Mouse (Mus musculus) heart, adult 11 months (tissue): ENCODE results near the gene Myoz1.

ENCODE experiments used
- DNase-seq: peaks from one replicate; pipeline ENCODE4 v3.0.0; 2022

Gene Myoz1

GRCm38 (mm10) chr14:20668154-20668810 is 11.9 kb upstream of the Myoz1 start, which contains the start of gene Synpo2l:
TSS of gene Synpo2l (minus strand) at chr14:20668354.
- peak; percentile 98 for DNase-seq

GRCm38 (mm10) chr14:20667469-20667868 is 11.1 kb upstream of the Myoz1 start:
- DNase-seq: no peak

- peak; percentile 95 for DNase-seq
Measured at GRCm38 (mm10) chr14:20664436-20664835, 8.1 kb upstream of the Myoz1 start.

- no peak for DNase-seq
Measured at GRCm38 (mm10) chr14:20663601-20664000, 7.3 kb upstream of the Myoz1 start.

GRCm38 (mm10) chr14:20662740-20663139 is 6.4 kb upstream of the Myoz1 start:
- DNase-seq: peak; percentile 86

GRCm38 (mm10) chr14:20661661-20662331 is 5.5 kb upstream of the Myoz1 start:
- peak; percentile 94 for DNase-seq

- DNase-seq: peak; percentile 99
Measured at GRCm38 (mm10) chr14:20660827-20661660, 4.7 kb upstream of the Myoz1 start.

GRCm38 (mm10) chr14:20659687-20660086 is 3.3 kb upstream of the Myoz1 start:
- DNase-seq: no peak

GRCm38 (mm10) chr14:20658902-20659301 is 2.6 kb upstream of the Myoz1 start:
- no peak for DNase-seq

- peak; percentile 89 for DNase-seq
Measured at GRCm38 (mm10) chr14:20658326-20658725, 2.0 kb upstream of the Myoz1 start.

GRCm38 (mm10) chr14:20655731-20656130 is 609 bp downstream of the Myoz1 start:
- peak; percentile 90 for DNase-seq

GRCm38 (mm10) chr14:20654690-20655421 is 1.5 kb downstream of the Myoz1 start:
- DNase-seq: peak; percentile 92

- peak; percentile 91 for DNase-seq
Measured at GRCm38 (mm10) chr14:20651722-20652256, 4.6 kb downstream of the Myoz1 start.

GRCm38 (mm10) chr14:20651000-20651399 is 5.3 kb downstream of the Myoz1 start:
- peak; percentile 96 for DNase-seq

- peak; percentile 24 for DNase-seq
Measured at GRCm38 (mm10) chr14:20646381-20646780, 10.0 kb downstream of the Myoz1 start.

GRCm38 (mm10) chr14:20645547-20645946 is 10.8 kb downstream of the Myoz1 start:
- peak; percentile 56 for DNase-seq

- DNase-seq: no peak
Measured at GRCm38 (mm10) chr14:20641438-20641875, 14.9 kb downstream of the Myoz1 start.

GRCm38 (mm10) chr14:20640644-20641437 is 15.5 kb downstream of the Myoz1 start, which contains the start of gene Usp54:
TSS of gene Usp54 (minus strand) at chr14:20641063.
- DNase-seq: peak; percentile 100

- no peak for DNase-seq
Measured at GRCm38 (mm10) chr14:20639918-20640619, 16.3 kb downstream of the Myoz1 start.

GRCm38 (mm10) chr14:20638702-20639101 is 17.6 kb downstream of the Myoz1 start:
- peak; percentile 63 for DNase-seq
